Mouse (Mus musculus) B cell, adult 62 days (primary cell): ENCODE results near the gene Slc12a7. TPM values are rescaled to one million over a fixed set of nuclear protein-coding genes. Genes with fewer than 3 reads are reported as not detected.

Experiments
- total RNA-seq: library from RNA; stranded (reverse); gene quantifications from 4 replicates; pipeline ENCODE4 v1.2.4, GENCODE M21; 2023

Gene Slc12a7
- 8.8 to 11.9 TPM (median 9.7 TPM) in 4 replicates for total RNA-seq

DNA sequence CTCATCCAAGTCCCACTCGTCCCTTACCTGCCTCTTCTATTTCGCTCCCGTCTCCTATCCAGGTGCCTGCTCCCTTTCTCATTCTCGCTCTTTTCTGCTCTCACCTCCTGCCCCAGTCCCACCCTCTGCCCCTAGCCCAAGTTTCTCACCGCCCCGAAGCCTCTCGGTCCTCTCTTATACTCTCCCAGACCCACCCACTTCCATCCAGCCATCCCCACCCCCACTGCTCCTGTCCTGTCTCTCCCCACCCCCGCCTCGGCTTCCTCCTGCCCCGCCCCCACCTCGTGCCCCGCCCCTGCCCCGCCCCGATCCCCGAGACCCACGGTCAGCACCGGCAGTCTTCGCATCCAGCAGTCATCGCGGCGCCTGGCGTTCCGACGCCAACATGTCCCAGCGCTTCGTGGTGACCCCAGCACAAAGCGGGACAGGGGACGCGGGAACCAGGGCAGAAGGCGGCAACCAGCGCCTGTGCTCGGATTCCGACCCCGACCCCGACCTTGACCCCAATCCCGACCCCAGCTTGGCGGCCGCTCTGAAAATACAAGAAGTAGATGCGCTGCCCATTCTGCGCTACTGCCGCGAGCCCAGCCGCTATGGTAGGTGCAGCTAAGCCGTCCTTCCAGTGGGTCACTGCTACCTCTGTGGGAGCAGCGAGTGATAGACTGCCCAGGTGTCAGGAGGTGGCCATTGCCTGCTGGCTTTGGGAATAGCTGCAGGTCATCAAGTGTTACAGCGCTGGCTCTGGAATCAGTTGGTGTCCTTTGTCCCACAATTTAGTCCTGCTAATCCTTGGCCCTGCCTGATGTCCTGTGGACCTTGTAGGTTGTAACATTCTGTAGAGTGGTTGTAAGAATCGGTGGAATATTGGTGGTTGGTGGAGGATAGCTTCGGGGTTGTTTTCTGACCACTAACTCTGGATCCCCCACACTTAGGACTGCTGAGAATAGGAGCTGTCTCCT, at the start of gene Slc12a7:
Gene Slc12a7, plus strand, starts transcription at position 353 of the 959 bp plus-strand sequence.

DNA sequence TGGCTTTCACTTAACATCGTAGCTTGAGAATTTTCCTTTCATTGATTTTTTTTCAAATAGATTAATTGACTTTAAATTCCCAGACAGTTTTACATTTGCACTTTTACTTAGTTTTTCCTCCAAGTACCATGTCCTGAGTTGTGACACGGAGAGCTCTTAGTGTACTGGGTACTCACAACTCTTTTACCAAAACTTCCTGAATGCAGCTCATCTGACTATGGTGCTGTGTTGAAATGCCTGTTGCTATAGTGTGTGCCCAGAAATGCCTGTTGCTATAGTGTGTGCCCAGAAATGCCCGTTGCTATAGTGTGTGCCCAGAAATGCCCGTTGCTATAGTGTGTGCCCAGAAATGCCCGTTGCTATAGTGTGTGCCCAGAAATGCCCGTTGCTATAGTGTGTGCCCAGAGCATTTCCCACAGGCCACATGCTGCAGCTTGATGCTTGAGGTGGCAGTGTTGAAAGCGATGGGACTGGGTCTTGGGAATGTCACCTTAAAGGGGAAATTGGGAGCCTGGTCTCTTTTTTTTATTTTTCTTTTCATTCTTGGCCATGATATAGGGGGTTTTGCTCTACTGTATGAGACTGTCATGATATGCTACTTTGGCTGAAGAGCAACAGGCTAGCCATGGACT, 28.1 kb upstream of the Slc12a7 start, which contains the start of gene Slc6a19:
Gene Slc6a19, minus strand, starts transcription at position 172 of the 632 bp plus-strand sequence.

DNA sequence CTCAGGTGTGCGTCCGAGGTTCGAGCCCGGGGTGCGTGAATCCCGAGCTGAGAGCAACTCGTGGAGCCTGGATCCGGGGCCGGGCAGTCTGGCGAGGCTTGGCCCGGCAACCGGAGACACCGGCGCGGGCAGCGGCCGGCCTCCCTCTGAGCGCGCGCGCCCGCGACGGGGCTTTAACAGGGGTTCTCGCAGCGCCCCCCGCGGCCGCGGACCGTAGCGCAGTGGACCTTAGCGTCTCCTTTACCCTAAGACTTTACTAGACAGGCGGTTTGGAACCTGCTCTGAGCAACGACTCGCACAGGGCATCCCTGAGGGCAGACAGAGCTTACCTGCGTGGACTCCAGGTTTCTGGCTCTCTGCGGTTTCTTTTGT, 114.6 kb downstream of the Slc12a7 start, which contains the start of gene Nkd2:
Gene Nkd2, minus strand, starts transcription at position 167 of the 372 bp plus-strand sequence.

Other genes with a start within 250 kb of the Slc12a7 start
- not detected in 4 replicates for gene Slc6a3, start 196.3 kb upstream of the Slc12a7 start, total RNA-seq
- 103 to 118 TPM (median 114 TPM) in 4 replicates for gene Clptm1l, start 129.1 kb upstream of the Slc12a7 start, total RNA-seq
- 3.5 to 6.9 TPM (median 4.7 TPM) in 4 replicates for gene Tert, start 106.2 kb upstream of the Slc12a7 start, total RNA-seq
- gene Slc6a18, start 55.1 kb upstream of the Slc12a7 start, total RNA-seq: not detected in 4 replicates
- not detected in 4 replicates for gene Slc6a19, start 28.2 kb upstream of the Slc12a7 start, total RNA-seq
- gene Nkd2, start 114.5 kb downstream of the Slc12a7 start, total RNA-seq: not detected in 4 replicates
- 1.8 to 4.8 TPM (median 2.4 TPM) in 4 replicates for gene Trip13, start 204.7 kb downstream of the Slc12a7 start, total RNA-seq
- 93.0 to 110 TPM (median 102 TPM) in 4 replicates for gene Brd9, start 204.7 kb downstream of the Slc12a7 start, total RNA-seq
- gene Zdhhc11, start 230.8 kb downstream of the Slc12a7 start, total RNA-seq: not detected in 4 replicates